Mouse (Mus musculus) stomach, embryonic 16.5 days (tissue): ENCODE results near the gene Acvr1b. TPM values are rescaled to one million over a fixed set of nuclear protein-coding genes. Genes with fewer than 3 reads are reported as not detected.

Source experiments
- ATAC-seq: fragments of 200-750 bp; cut with Nextera tagmentation; 2 replicates; pipeline ENCODE4 v1.8.0; 2017; ENCODE audit warnings: moderate number of reproducible peaks, moderate TSS enrichment; ENCODE audit not compliant: insufficient read depth, low FRiP score
- H3K27ac ChIP-seq: fragments of 300-500 bp; sonication (generic); 2 replicates; pipeline ENCODE4 v1.5.1; 2014; ENCODE audit warnings: low read length
- H3K27me3 ChIP-seq: fragments of 300-500 bp; sonication (generic); 2 replicates; pipeline ENCODE4 v1.6.1; 2014; ENCODE audit warnings: low read length, control low read depth, mixed read lengths; ENCODE audit not compliant: control insufficient read depth, insufficient read depth
- H3K36me3 ChIP-seq: fragments of 300-500 bp; sonication (generic); 2 replicates; pipeline ENCODE4 v1.6.1; 2014; ENCODE audit warnings: low read length; ENCODE audit not compliant: control insufficient read depth, insufficient read depth
- H3K4me1 ChIP-seq: fragments of 300-500 bp; sonication (generic); 2 replicates; pipeline ENCODE4 v1.6.1; 2014; ENCODE audit warnings: low read length, control low read depth, mixed read lengths; ENCODE audit not compliant: control insufficient read depth, insufficient read depth
- H3K4me2 ChIP-seq: fragments of 300-500 bp; sonication (generic); 2 replicates; pipeline ENCODE4 v1.6.1; 2014; ENCODE audit warnings: low read depth, low read length, mixed read lengths
- H3K4me3 ChIP-seq: fragments of 300-500 bp; sonication (generic); replicated peaks from 2 replicates; pipeline ENCODE4 v1.5.1; 2014; ENCODE audit warnings: mild to moderate bottlenecking, low read length
- H3K9ac ChIP-seq: fragments of 300-500 bp; sonication (generic); 2 replicates; pipeline ENCODE4 v1.6.1; 2014; ENCODE audit warnings: low read length
- H3K9me3 ChIP-seq: fragments of 300-500 bp; sonication (generic); replicated peaks from 2 replicates; pipeline ENCODE4 v1.6.1; 2016; ENCODE audit warnings: low read length, control low read depth; ENCODE audit not compliant: control insufficient read depth
- WGBS: fragments of 180-500 bp; shearing (Covaris S2); extraction: QIAGEN DNeasy Blood & Tissue Kit; methylation state at CpG from one replicate; pipeline ENCODE4 v1.1.7; 2014; 5-methylcytosine and 5-hydroxymethylcytosine counted together
- polyA plus RNA-seq: library from polyadenylated mRNA; unstranded; fragments of >200 nt; fragmentation: Nextera tagmentation; extraction: Ambion mirVana; gene quantifications from 2 replicates; pipeline ENCODE4 v1.2.1, GENCODE M21; 2015

The Acvr1b gene
- polyA plus RNA-seq, 1 experiment from 2014 or later, result 11.6 TPM

DNA sequence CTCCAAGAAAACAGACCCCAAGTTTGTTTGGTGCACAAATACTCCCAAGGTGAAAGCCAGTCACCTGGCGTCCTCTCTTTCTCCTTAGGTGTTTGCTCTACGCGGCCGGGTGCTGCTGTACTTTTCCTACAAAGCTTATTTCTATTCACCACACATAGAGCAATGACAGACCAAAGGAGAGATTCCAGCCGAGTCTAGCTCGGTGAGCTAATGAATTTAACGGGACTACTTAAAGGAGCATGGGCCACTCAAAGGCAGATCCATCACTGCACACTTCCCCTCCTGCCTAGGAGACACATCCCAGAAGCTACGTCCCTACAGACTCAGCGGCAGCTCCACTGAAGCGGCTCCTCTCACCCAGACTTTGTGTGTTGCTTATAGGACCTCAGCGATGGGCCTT lies 6.3 kb upstream of the Acvr1b start:
- H3K4me1 ChIP-seq, result peaks cover 27% of the 10 kb centered on the region
- 44% methylated on average over 11 of the region's 11 CpGs for WGBS
- no peak for ATAC-seq
- H3K4me2 ChIP-seq, result no peak overlapping the region
- H3K27me3 ChIP-seq, result no peaks in the 10 kb centered on the region
- no peaks in the 10 kb centered on the region for H3K36me3 ChIP-seq
- H3K27ac ChIP-seq, result no peak overlapping the region
- no peak overlapping the region for H3K4me3 ChIP-seq
- H3K9me3 ChIP-seq, result no peaks in the 10 kb centered on the region
- no peak overlapping the region for H3K9ac ChIP-seq

DNA sequence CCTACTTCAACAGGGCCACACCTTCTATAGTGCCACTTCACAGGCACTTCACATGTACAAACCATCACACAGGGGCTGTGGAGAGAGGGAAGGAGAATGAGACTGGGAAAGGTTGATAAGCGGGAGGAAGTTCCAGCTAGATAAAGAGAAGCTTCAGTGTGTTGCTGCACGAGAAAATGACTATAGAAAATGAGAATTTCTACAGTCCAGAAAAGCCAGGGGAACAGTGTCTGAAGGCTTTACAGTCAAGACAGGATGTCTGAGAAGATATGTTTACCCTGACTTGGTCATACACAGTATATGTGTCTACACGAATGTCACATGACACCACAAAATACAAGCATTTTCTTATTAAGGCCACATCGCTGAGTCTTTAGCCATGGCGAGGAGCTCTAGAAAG lies 4.0 kb upstream of the Acvr1b start:
- H3K9me3 ChIP-seq, result no peaks in the 10 kb centered on the region
- H3K27ac ChIP-seq, result peak overlapping the region; percentile 63
- H3K27me3 ChIP-seq, result no peaks in the 10 kb centered on the region
- H3K4me1 ChIP-seq, result peaks cover 11% of the 10 kb centered on the region
- no peak for ATAC-seq
- no peak overlapping the region for H3K9ac ChIP-seq
- no peak overlapping the region for H3K4me2 ChIP-seq
- no peaks in the 10 kb centered on the region for H3K36me3 ChIP-seq
- 77% methylated on average over 5 of the region's 5 CpGs for WGBS
- H3K4me3 ChIP-seq, result no peak overlapping the region

- Histone ChIP-seq H3K36me3 (no peaks in the 10 kb centered on the region), H3K27me3 (no peaks in the 10 kb centered on the region), H3K9me3 (no peaks in the 10 kb centered on the region), H3K4me1 (peaks cover 17% of the 10 kb centered on the region), H3K4me2 (no peak overlapping the region), H3K4me3 (no peak overlapping the region), H3K9ac (no peak overlapping the region), H3K27ac (peak overlapping the region; percentile 63)
- no peak for ATAC-seq
- WGBS, result 72% methylated on average over 10 of the region's 10 CpGs
Observed at GRCm38 (mm10) chr15:101170413-101170980, 3.4 kb upstream of the Acvr1b start.

DNA sequence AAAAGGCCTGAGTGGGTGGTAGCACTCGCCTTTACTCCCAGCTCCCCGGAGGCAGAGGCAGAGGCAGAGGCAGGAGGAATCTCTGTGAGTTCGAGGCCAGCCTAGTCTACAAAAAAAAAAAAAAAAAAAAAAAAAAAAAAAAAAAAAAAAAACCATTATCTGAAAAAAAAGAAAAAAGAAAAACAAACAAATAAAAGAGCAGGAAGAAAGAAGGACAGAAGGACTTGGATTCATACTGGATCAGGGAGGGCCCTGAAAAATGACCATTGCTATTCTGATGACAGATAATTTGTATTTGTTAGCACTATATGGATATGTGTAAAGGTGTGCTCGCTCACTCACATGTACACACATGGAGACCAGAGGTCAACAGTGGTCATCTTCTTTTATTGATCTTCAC lies 2.6 kb upstream of the Acvr1b start:
- peaks cover 22% of the 10 kb centered on the region for H3K4me1 ChIP-seq
- H3K4me3 ChIP-seq, result no peak overlapping the region
- H3K9me3 ChIP-seq, result no peaks in the 10 kb centered on the region
- H3K36me3 ChIP-seq, result no peaks in the 10 kb centered on the region
- H3K9ac ChIP-seq, result no peak overlapping the region
- WGBS, result 71% methylated on average over 4 of the region's 4 CpGs
- H3K27ac ChIP-seq, result 0 out of 2 replicates have a peak overlapping the region, but pooled peaks have one; percentile 63
- no peak for ATAC-seq
- H3K4me2 ChIP-seq, result no peak overlapping the region
- H3K27me3 ChIP-seq, result no peaks in the 10 kb centered on the region

- Histone ChIP-seq H3K27ac (no peak overlapping the region), H3K9ac (no peak overlapping the region), H3K36me3 (no peaks in the 10 kb centered on the region), H3K4me2 (no peak overlapping the region), H3K27me3 (no peaks in the 10 kb centered on the region), H3K4me3 (no peak overlapping the region), H3K4me1 (peaks cover 23% of the 10 kb centered on the region), H3K9me3 (no peaks in the 10 kb centered on the region)
- 86% methylated on average over 2 of the region's 2 CpGs for WGBS
- no peak for ATAC-seq
Observed at GRCm38 (mm10) chr15:101172016-101172415, 1.9 kb upstream of the Acvr1b start.

DNA sequence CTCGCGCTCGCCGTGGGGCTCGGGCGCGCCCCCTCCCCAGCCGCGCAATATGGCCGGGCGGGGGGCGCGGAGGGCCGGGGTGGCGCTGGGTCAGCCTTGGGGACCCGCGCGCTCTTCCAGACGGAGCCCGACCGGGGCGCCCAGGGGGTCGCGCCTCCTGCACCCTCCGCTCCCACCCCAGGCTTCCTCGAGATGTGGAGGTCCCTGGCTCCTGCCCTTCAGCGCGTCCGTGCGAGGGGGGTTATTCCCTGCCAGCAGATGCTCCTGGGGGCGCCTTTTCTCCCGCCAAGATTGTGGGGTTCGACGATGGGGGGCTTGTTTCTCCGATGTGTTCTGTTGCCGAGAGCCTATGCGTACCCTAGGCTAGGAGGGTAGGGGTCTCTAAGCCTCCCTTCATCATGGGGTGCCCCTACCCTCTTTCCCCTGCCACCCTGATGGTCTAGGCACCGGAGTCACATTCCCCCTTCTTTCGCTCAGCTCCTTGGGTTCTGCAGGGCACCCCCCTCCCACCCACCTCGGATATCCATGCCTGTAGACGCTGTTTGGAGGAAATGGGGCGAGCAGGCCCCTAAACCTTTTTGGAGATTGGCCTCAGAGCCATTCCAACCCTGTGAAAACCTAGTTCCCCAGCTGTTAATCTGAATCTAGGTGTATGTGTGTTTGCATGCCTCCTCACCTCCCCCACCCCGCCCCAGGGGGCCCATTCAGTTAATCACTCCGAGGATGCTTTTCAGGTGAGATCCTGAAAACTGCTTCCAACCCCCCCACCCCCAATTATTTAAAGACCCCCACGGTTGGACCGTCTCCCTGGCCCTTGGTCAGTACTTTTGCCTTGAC lies 645 bp downstream of the Acvr1b start:
- Histone ChIP-seq H3K27me3 (no peaks in the 10 kb centered on the region), H3K9me3 (no peaks in the 10 kb centered on the region), H3K4me1 (peaks cover 33% of the 10 kb centered on the region), H3K36me3 (no peaks in the 10 kb centered on the region), H3K27ac (peak overlapping the region; percentile 87), H3K9ac (peak overlapping the region; percentile 98), H3K4me2 (peak overlapping the region; percentile 85), H3K4me3 (peak overlapping the region; percentile 83)
- ATAC-seq, result no peak; the same call in 1 of the 2 replicates
- 1% methylated on average over 35 of the region's 46 CpGs for WGBS

DNA sequence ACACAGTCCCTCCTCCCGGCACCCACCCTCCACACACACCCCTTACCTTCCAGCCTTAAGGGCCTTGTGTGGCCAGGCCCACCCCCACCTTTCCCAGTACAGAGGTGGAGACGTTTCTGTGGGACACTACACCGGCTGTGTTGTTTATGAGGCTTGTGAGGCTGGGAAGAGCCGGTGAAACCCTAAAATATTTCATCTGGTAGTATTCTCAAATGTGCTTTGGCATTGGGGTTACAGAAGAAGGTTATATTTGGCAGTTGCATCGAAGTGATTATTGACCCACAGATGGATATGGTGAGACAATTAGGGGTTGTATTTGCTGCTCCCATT lies 1.2 kb downstream of the Acvr1b start:
- no peaks in the 10 kb centered on the region for H3K27me3 ChIP-seq
- ATAC-seq, result no peak
- H3K9ac ChIP-seq, result peak overlapping the region; percentile 98
- peaks cover 38% of the 10 kb centered on the region for H3K4me1 ChIP-seq
- peak overlapping the region; percentile 83 for H3K4me3 ChIP-seq
- no peaks in the 10 kb centered on the region for H3K9me3 ChIP-seq
- peak overlapping the region; percentile 87 for H3K27ac ChIP-seq
- 10% methylated on average over 5 of the region's 5 CpGs for WGBS
- H3K36me3 ChIP-seq, result no peaks in the 10 kb centered on the region
- peak overlapping the region; percentile 85 for H3K4me2 ChIP-seq

GRCm38 (mm10) chr15:101175613-101176283 lies 1.9 kb downstream of the Acvr1b start:
- peak overlapping the region; percentile 98 for H3K9ac ChIP-seq
- H3K27me3 ChIP-seq, result no peaks in the 10 kb centered on the region
- no peaks in the 10 kb centered on the region for H3K36me3 ChIP-seq
- WGBS, result 24% methylated on average over 17 of the region's 17 CpGs
- peak overlapping the region; percentile 83 for H3K4me3 ChIP-seq
- no peak for ATAC-seq
- H3K4me2 ChIP-seq, result peak overlapping the region; percentile 85
- H3K27ac ChIP-seq, result peak overlapping the region; percentile 87
- peaks cover 45% of the 10 kb centered on the region for H3K4me1 ChIP-seq
- no peaks in the 10 kb centered on the region for H3K9me3 ChIP-seq

GRCm38 (mm10) chr15:101176284-101176680 lies 2.4 kb downstream of the Acvr1b start:
- H3K4me1 ChIP-seq, result peaks cover 50% of the 10 kb centered on the region

More at GRCm38 (mm10) chr15:101176284-101176680, 2.4 kb downstream of the Acvr1b start:
- WGBS, result 39% methylated on average over 3 of the region's 3 CpGs
- Histone ChIP-seq H3K4me3 (peak overlapping the region; percentile 83), H3K36me3 (no peaks in the 10 kb centered on the region), H3K27me3 (no peaks in the 10 kb centered on the region), H3K4me2 (peak overlapping the region; percentile 85), H3K9me3 (no peaks in the 10 kb centered on the region), H3K9ac (peak overlapping the region; percentile 98), H3K27ac (peak overlapping the region; percentile 87)
- ATAC-seq, result no peak
